ENCODE assay signal across 8 mouse cellular contexts in genomic region chr15:89428136-89428790, GRCm38 (mm10). TPM values are rescaled to one million over a fixed set of nuclear protein-coding genes. Genes with fewer than 3 reads are reported as not detected.
DNase-seq lines count a peak whose midpoint lies in the region; ATAC-seq and TF ChIP-seq lines count a peak whose summit lies in the region.

No protein-coding gene starts in this region.

- no peak for TF ChIP-seq POLR2A in liver, adult 2 months (IDR thresholded peaks at IDR 0.05; ENCODE audit: extremely low read depth, insufficient read depth, low read length)
- TF ChIP-seq POLR2A in olfactory bulb, adult 2 months (IDR thresholded peaks at IDR 0.05; ENCODE audit: insufficient read depth, low read depth, low read length): no peak

- DNase-seq in liver, adult 2 months (ENCODE audit: extremely low read depth, low read depth, low spot score): peak; percentile 74
- DNase-seq in liver: no peak
- DNase-seq in forebrain, embryonic 11.5 days (ENCODE audit: low spot score): no peak
- DNase-seq in limb, embryonic 11.5 days (ENCODE audit: low spot score): no peak
- no peak for DNase-seq in right cerebral cortex, adult 18-20 months
- no peak for DNase-seq in yolk sac, embryonic 10.5 days (ENCODE audit: low spot score)
- no peak for DNase-seq in urinary bladder, postnatal 4 days (ENCODE audit: low spot score in 2 of 2)

- ATAC-seq in forebrain, embryonic 11.5 days (replicated peaks; ENCODE audit: low FRiP score): no peak
- no peak for ATAC-seq in limb, embryonic 11.5 days (ENCODE audit: insufficient number of reproducible peaks, low FRiP score, low TSS enrichment, low read depth)

- H3K9ac ChIP-seq in liver, adult 2 months (ENCODE audit: low read depth, low read length): peak overlapping the region; percentile 53; the same call in 1 of the 2 replicates
- H3K9ac ChIP-seq in forebrain, embryonic 11.5 days (ENCODE audit: low read length): peak overlapping the region; percentile 79
- H3K9ac ChIP-seq in limb, embryonic 11.5 days (ENCODE audit: low read length): no peak overlapping the region

- H3K27ac ChIP-seq in liver, adult 2 months (replicated peaks; ENCODE audit: insufficient read depth, low read depth, low read length): peak overlapping the region; percentile 32
- H3K27ac ChIP-seq in forebrain, embryonic 11.5 days (ENCODE audit: low read depth, low read length): no peak overlapping the region
- H3K27ac ChIP-seq in limb, embryonic 11.5 days (replicated peaks; ENCODE audit: low read depth, low read length): no peak overlapping the region
- H3K27ac ChIP-seq in olfactory bulb, adult 2 months (ENCODE audit: insufficient read depth, low read depth, low read length): no peak overlapping the region

- no peaks in the 10 kb centered on the region for H3K27me3 ChIP-seq in liver, adult 2 months (ENCODE audit: control insufficient read depth, insufficient read depth, low read length)
- H3K27me3 ChIP-seq in forebrain, embryonic 11.5 days (ENCODE audit: control insufficient read depth, insufficient read depth, low read length): no peaks in the 10 kb centered on the region
- H3K27me3 ChIP-seq in limb, embryonic 11.5 days (ENCODE audit: control insufficient read depth, insufficient read depth, low read length): no peaks in the 10 kb centered on the region

- H3K36me3 ChIP-seq in liver, adult 2 months (ENCODE audit: control insufficient read depth, insufficient read depth, low read length): peaks cover 17% of the 10 kb centered on the region
- no peaks in the 10 kb centered on the region; the same call in 1 of the 2 replicates for H3K36me3 ChIP-seq in forebrain, embryonic 11.5 days (ENCODE audit: control insufficient read depth, insufficient read depth, low read length)
- peaks cover 2% of the 10 kb centered on the region; the same call in 1 of the 2 replicates for H3K36me3 ChIP-seq in limb, embryonic 11.5 days (ENCODE audit: control insufficient read depth, insufficient read depth, low read length)

- H3K79me2 ChIP-seq in liver, adult 2 months (ENCODE audit: control insufficient read depth, insufficient read depth, low read length): no peaks in the 10 kb centered on the region

- 0 out of 2 replicates have a peak overlapping the region, but pooled peaks have one; percentile 83 for H3K4me3 ChIP-seq in liver, adult 2 months (ENCODE audit: insufficient read depth, low read depth, low read length)
- peak overlapping the region; percentile 79 for H3K4me3 ChIP-seq in forebrain, embryonic 11.5 days (ENCODE audit: low read depth, low read length)
- H3K4me3 ChIP-seq in limb, embryonic 11.5 days (ENCODE audit: low read depth, low read length): peak overlapping the region; percentile 53
- peak overlapping the region; percentile 87; the same call in 1 of the 2 replicates for H3K4me3 ChIP-seq in olfactory bulb, adult 2 months (ENCODE audit: insufficient read depth, low read depth, low read length)

- peaks cover 16% of the 10 kb centered on the region for H3K4me1 ChIP-seq in liver, adult 2 months (ENCODE audit: control insufficient read depth, insufficient read depth, low read length)
- peaks cover 8% of the 10 kb centered on the region; the same call in 1 of the 2 replicates for H3K4me1 ChIP-seq in forebrain, embryonic 11.5 days (replicated peaks; ENCODE audit: control insufficient read depth, insufficient read depth, low read length)
- peaks cover 9% of the 10 kb centered on the region for H3K4me1 ChIP-seq in limb, embryonic 11.5 days (ENCODE audit: control insufficient read depth, insufficient read depth, low read length)
- no peaks in the 10 kb centered on the region for H3K4me1 ChIP-seq in olfactory bulb, adult 2 months (ENCODE audit: control insufficient read depth, insufficient read depth, low read length)

- WGBS in liver, adult 2 months: 61% methylated on average over 19 of the region's 19 CpGs
- 80% methylated on average over 19 of the region's 19 CpGs for WGBS in forebrain, embryonic 11.5 days
- WGBS in limb, embryonic 11.5 days: 83% methylated on average over 19 of the region's 19 CpGs
- WGBS in olfactory bulb, adult 2 months: 82% methylated on average over 19 of the region's 19 CpGs

- H3K4me2 ChIP-seq in forebrain, embryonic 11.5 days (ENCODE audit: low read depth, low read length, severe bottlenecking): peak overlapping the region; percentile 93
- H3K4me2 ChIP-seq in limb, embryonic 11.5 days (ENCODE audit: low read depth, severe bottlenecking): peak overlapping the region; percentile 91

- no peak for TF ChIP-seq CTCF in liver, adult 2 months (IDR thresholded peaks at IDR 0.05; ENCODE audit: low read depth, low read length)
- TF ChIP-seq CTCF in olfactory bulb, adult 2 months (IDR thresholded peaks at IDR 0.05; ENCODE audit: insufficient read depth, low read depth, low read length): no peak

- H3K9me3 ChIP-seq in forebrain, embryonic 11.5 days (ENCODE audit: control insufficient read depth, low read length): no peaks in the 10 kb centered on the region
- H3K9me3 ChIP-seq in limb, embryonic 11.5 days (ENCODE audit: control insufficient read depth, low read length): no peaks in the 10 kb centered on the region

RNA-seq across cellular contexts. Expression of gene C730034F03Rik, which starts 1.1 kb away (rescaled TPM):
- 1.1 and 1.6 TPM in 2 replicates for total RNA-seq in liver, adult 2 months (2014; rRNA removed)
- polyA plus RNA-seq in liver, adult 2 months (2012; rRNA removed): 0.50 and 0.83 TPM in 2 replicates
- 3.5 and 6.0 TPM in 2 replicates for polyA plus RNA-seq in forebrain, embryonic 11.5 days (2014; fragmentation: Nextera tagmentation; extraction: Ambion mirVana)
- 1.7 and 2.0 TPM in 2 replicates for polyA plus RNA-seq in limb, embryonic 11.5 days (2014; fragmentation: Nextera tagmentation; extraction: Ambion mirVana)
- not detected in 2 replicates for polyA plus RNA-seq in olfactory bulb, adult 2 months (2012; ENCODE audit: insufficient read depth, insufficient read length, low replicate concordance, missing spikeins)

RNA-seq across cellular contexts. Expression of gene Gm44502, which starts 1.2 kb away (rescaled TPM):
- not detected in 2 replicates for total RNA-seq in liver, adult 2 months (2014; rRNA removed)
- polyA plus RNA-seq in liver, adult 2 months (2012; rRNA removed): 0.30 and 1.5 TPM in 2 replicates
- polyA plus RNA-seq in forebrain, embryonic 11.5 days (2014; fragmentation: Nextera tagmentation; extraction: Ambion mirVana): 0.40 TPM in 1 of 2 replicates, not detected in the other
- not detected in 2 replicates for polyA plus RNA-seq in limb, embryonic 11.5 days (2014; fragmentation: Nextera tagmentation; extraction: Ambion mirVana)
- not detected in 2 replicates for polyA plus RNA-seq in olfactory bulb, adult 2 months (2012; ENCODE audit: insufficient read depth, insufficient read length, low replicate concordance, missing spikeins)

RNA-seq across cellular contexts. Expression of gene Chkb, which starts 1.4 kb away (rescaled TPM):
- total RNA-seq in liver, adult 2 months (2014; rRNA removed): 25.4 and 25.9 TPM in 2 replicates
- polyA plus RNA-seq in liver, adult 2 months (2012; rRNA removed): 42.0 and 47.2 TPM in 2 replicates
- polyA plus RNA-seq in forebrain, embryonic 11.5 days (2014; fragmentation: Nextera tagmentation; extraction: Ambion mirVana): 54.5 and 56.0 TPM in 2 replicates
- 48.7 and 50.1 TPM in 2 replicates for polyA plus RNA-seq in limb, embryonic 11.5 days (2014; fragmentation: Nextera tagmentation; extraction: Ambion mirVana)
- polyA plus RNA-seq in olfactory bulb, adult 2 months (2012; ENCODE audit: insufficient read depth, insufficient read length, low replicate concordance, missing spikeins): not detected in 2 replicates

RNA-seq across cellular contexts. Expression of gene Cpt1b, which starts 2.6 kb away (rescaled TPM):
- 1.5 and 1.9 TPM in 2 replicates for total RNA-seq in liver, adult 2 months (2014; rRNA removed)
- polyA plus RNA-seq in liver, adult 2 months (2012; rRNA removed): 0.82 and 1.3 TPM in 2 replicates
- 0.84 TPM in 1 of 2 replicates, not detected in the other for polyA plus RNA-seq in forebrain, embryonic 11.5 days (2014; fragmentation: Nextera tagmentation; extraction: Ambion mirVana)
- polyA plus RNA-seq in limb, embryonic 11.5 days (2014; fragmentation: Nextera tagmentation; extraction: Ambion mirVana): 1.0 and 1.2 TPM in 2 replicates
- not detected in 2 replicates for polyA plus RNA-seq in olfactory bulb, adult 2 months (2012; ENCODE audit: insufficient read depth, insufficient read length, low replicate concordance, missing spikeins)

RNA-seq across cellular contexts. Expression of gene Syce3, which starts 18.0 kb away (rescaled TPM):
- not detected in 2 replicates for total RNA-seq in liver, adult 2 months (2014; rRNA removed)
- not detected in 2 replicates for polyA plus RNA-seq in liver, adult 2 months (2012; rRNA removed)
- polyA plus RNA-seq in forebrain, embryonic 11.5 days (2014; fragmentation: Nextera tagmentation; extraction: Ambion mirVana): not detected in 2 replicates
- not detected in 2 replicates for polyA plus RNA-seq in limb, embryonic 11.5 days (2014; fragmentation: Nextera tagmentation; extraction: Ambion mirVana)
- polyA plus RNA-seq in olfactory bulb, adult 2 months (2012; ENCODE audit: insufficient read depth, insufficient read length, low replicate concordance, missing spikeins): not detected in 2 replicates
